Mouse (Mus musculus) olfactory bulb, adult 2 months (tissue): ENCODE data around the gene Dlg2. TPM values are rescaled to one million over a fixed set of nuclear protein-coding genes. Genes with fewer than 3 reads are reported as not detected.

ENCODE experiments used
- H3K27ac ChIP-seq: fragments of 200-500 bp; 2 replicates; pipeline ENCODE4 v1.5.1; 2012; ENCODE audit warnings: low read depth, low read length; ENCODE audit not compliant: insufficient read depth
- H3K4me1 ChIP-seq: fragments of 200-500 bp; 2 replicates; pipeline ENCODE4 v1.6.1; 2012; ENCODE audit warnings: low read length; ENCODE audit not compliant: control insufficient read depth, insufficient read depth
- H3K4me3 ChIP-seq: fragments of 200-500 bp; 2 replicates; pipeline ENCODE4 v1.5.1; 2012; ENCODE audit warnings: mild to moderate bottlenecking, low read depth, low read length, moderate library complexity; ENCODE audit not compliant: insufficient read depth
- CTCF ChIP-seq: fragments of 200-500 bp; IDR thresholded peaks from 2 replicates; pipeline ENCODE4 v1.5.1; 2012; ENCODE audit warnings: low read depth, mild to moderate bottlenecking, low read length, moderate library complexity; ENCODE audit not compliant: insufficient read depth
- POLR2A ChIP-seq: fragments of 200-500 bp; IDR thresholded peaks from 2 replicates; pipeline ENCODE4 v1.6.1; 2012; ENCODE audit warnings: mild to moderate bottlenecking, low read depth, low read length, moderate library complexity; ENCODE audit not compliant: insufficient read depth
- WGBS: fragments of 180-500 bp; shearing (Covaris S2); methylation state at CpG from one replicate; pipeline ENCODE4 v1.1.7; 2018; 5-methylcytosine and 5-hydroxymethylcytosine counted together
- polyA plus RNA-seq: library from polyadenylated mRNA; stranded (reverse); fragments of >200 nt; gene quantifications from 2 replicates; pipeline ENCODE4 v1.2.4, GENCODE M21; 2012; ENCODE audit warnings: low replicate concordance; ENCODE audit not compliant: missing spikeins, insufficient read depth, insufficient read length

Dlg2 gene
- polyA plus RNA-seq, 1 experiment: not detected

- Histone ChIP-seq H3K4me1 (no peaks in the 10 kb centered on the region), H3K27ac (no peak overlapping the region), H3K4me3 (no peak overlapping the region)
- 76% methylated on average over 1 of the region's 1 CpGs for WGBS
- TF ChIP-seq POLR2A (no peak), CTCF (no peak)
These were observed 1176.6 kb downstream of the Dlg2 start for GRCm38 (mm10) chr7:91653033-91653432.

- Histone ChIP-seq H3K27ac (no peak overlapping the region), H3K4me1 (no peaks in the 10 kb centered on the region; the same call in 1 of the 2 replicates), H3K4me3 (no peak overlapping the region)
- no peak for TF ChIP-seq CTCF
- 46% methylated on average over 2 of the region's 2 CpGs for WGBS
These were observed 1183.0 kb downstream of the Dlg2 start for GRCm38 (mm10) chr7:91659498-91659897.

- H3K4me1 ChIP-seq: peaks cover 4% of the 10 kb centered on the region
- peak overlapping the region; percentile 42 for H3K27ac ChIP-seq
- TF ChIP-seq POLR2A (no peak), CTCF (no peak)
- 61% methylated on average over 13 of the region's 13 CpGs for WGBS
- H3K4me3 ChIP-seq: peak overlapping the region; percentile 35
These were observed 1196.0 kb downstream of the Dlg2 start for GRCm38 (mm10) chr7:91672236-91673017.

GRCm38 (mm10) chr7:91674401-91674800 lies 1197.9 kb downstream of the Dlg2 start:
- no peak overlapping the region for H3K4me3 ChIP-seq
- peaks cover 4% of the 10 kb centered on the region for H3K4me1 ChIP-seq
- TF ChIP-seq CTCF (no peak), POLR2A (no peak)
- no peak overlapping the region for H3K27ac ChIP-seq

GRCm38 (mm10) chr7:91677934-91678333 lies 1201.5 kb downstream of the Dlg2 start:
- TF ChIP-seq POLR2A: no peak
- TF ChIP-seq CTCF: no peak
- no peaks in the 10 kb centered on the region for H3K4me1 ChIP-seq
- H3K27ac ChIP-seq: no peak overlapping the region
- H3K4me3 ChIP-seq: no peak overlapping the region
- 69% methylated on average over 2 of the region's 2 CpGs for WGBS

- Histone ChIP-seq H3K4me3 (no peak overlapping the region), H3K27ac (no peak overlapping the region), H3K4me1 (no peaks in the 10 kb centered on the region)
- TF ChIP-seq POLR2A (no peak), CTCF (no peak)
These were observed 1211.5 kb downstream of the Dlg2 start for GRCm38 (mm10) chr7:91687930-91688329.

GRCm38 (mm10) chr7:91689829-91690228 lies 1213.4 kb downstream of the Dlg2 start:
- H3K4me1 ChIP-seq: no peaks in the 10 kb centered on the region
- H3K27ac ChIP-seq: no peak overlapping the region
- no peak overlapping the region for H3K4me3 ChIP-seq
- 40% methylated on average over 2 of the region's 2 CpGs for WGBS
- TF ChIP-seq POLR2A: no peak
- TF ChIP-seq CTCF: no peak

- Histone ChIP-seq H3K27ac (no peak overlapping the region), H3K4me1 (no peaks in the 10 kb centered on the region), H3K4me3 (no peak overlapping the region)
- WGBS: 53% methylated on average over 5 of the region's 5 CpGs
- no peak for TF ChIP-seq CTCF
- no peak for TF ChIP-seq POLR2A
These were observed 1233.4 kb downstream of the Dlg2 start for GRCm38 (mm10) chr7:91709853-91710252.

- Histone ChIP-seq H3K4me3 (no peak overlapping the region), H3K4me1 (no peaks in the 10 kb centered on the region), H3K27ac (no peak overlapping the region)
- WGBS: 61% methylated on average over 6 of the region's 6 CpGs
- TF ChIP-seq CTCF (no peak), POLR2A (no peak)
These were observed 1234.7 kb downstream of the Dlg2 start for GRCm38 (mm10) chr7:91711184-91711583.
